Mouse (Mus musculus): ENCODE measurements around the gene Nisch.

DNA sequence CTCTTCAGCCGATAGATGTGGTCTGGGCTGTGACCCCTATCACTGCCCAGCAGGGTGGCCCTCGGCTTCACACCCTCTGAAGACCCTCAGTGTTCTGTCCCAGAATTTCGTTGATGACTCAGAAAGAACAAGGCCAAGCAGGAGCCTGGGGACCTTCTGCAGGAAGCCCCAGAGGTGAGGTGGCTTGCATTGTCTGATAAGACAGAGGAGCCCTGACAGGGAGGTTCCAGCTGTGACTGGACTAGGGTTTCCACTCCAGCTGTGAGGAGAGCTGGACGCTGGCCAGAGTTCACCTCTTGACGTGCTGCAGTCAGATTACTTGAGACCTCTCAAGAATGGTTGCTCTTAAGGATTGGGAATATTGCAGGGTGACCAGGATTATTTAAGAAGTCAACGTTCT, 84.7 kb downstream of the Nisch start:
- no peak for TF ChIP-seq GATA1 (IDR thresholded peaks at IDR 0.05; ENCODE audit: low read length)
- no peak for TF ChIP-seq TAL1 (IDR thresholded peaks at IDR 0.05; ENCODE audit: low read length)
